Mouse (Mus musculus) ES-E14 (cell line): ENCODE measurements around the gene Nufip2.

ENCODE experiments used
- CHD2 ChIP-seq: IDR thresholded peaks from 2 replicates; pipeline ENCODE4 v1.6.1; 2014; ENCODE audit warnings: mild to moderate bottlenecking, low read depth, low read length, inconsistent platforms
- HCFC1 ChIP-seq: IDR thresholded peaks from 2 replicates; pipeline ENCODE4 v1.6.1; 2012; ENCODE audit warnings: low read length, inconsistent platforms, borderline replicate concordance; ENCODE audit not compliant: insufficient read depth
- MAFK ChIP-seq: IDR thresholded peaks from 2 replicates; pipeline ENCODE4 v1.6.1; 2014; ENCODE audit warnings: mild to moderate bottlenecking, low read depth, low read length, inconsistent platforms; ENCODE audit not compliant: insufficient read depth
- ZNF384 ChIP-seq: IDR thresholded peaks from 2 replicates; pipeline ENCODE4 v1.6.1; 2012; ENCODE audit warnings: low read depth, low read length, inconsistent platforms

DNA sequence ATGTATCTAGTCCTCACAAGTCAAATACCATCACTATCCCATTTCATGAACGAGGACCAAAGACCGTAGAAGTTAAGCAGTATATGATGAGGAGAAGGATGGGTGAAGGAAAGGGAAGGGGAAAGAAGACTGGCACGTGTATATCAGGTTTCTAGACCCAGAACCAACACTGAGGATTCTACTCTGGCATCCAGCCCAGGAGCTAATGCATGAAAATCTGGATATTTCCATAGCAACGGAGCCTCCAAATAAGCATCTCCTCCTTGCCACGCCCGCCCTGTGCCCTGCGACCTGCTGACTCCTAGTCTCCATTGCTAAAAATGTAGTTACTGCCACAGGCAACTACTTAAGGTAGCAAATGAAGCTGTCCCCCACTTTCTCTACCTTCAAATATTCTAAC lies 38.8 kb downstream of the Nufip2 start:
- TF ChIP-seq CHD2 (no peak), HCFC1 (no peak), ZNF384 (no peak), MAFK (no peak)
